Mouse (Mus musculus) limb, embryonic 10.5 days (tissue): ENCODE results near the gene Vasp. TPM values are rescaled to one million over a fixed set of nuclear protein-coding genes. Genes with fewer than 3 reads are reported as not detected.

Experiments
- DNase-seq: peaks from one replicate; pipeline ENCODE4 v3.0.0-alpha.2; 2017; ENCODE audit warnings: low spot score
- H3K27ac ChIP-seq: fragments of 300-500 bp; sonication (generic); 2 replicates; pipeline ENCODE4 v1.5.1; 2016; ENCODE audit warnings: mild to moderate bottlenecking
- H3K27me3 ChIP-seq: fragments of 300-500 bp; sonication (generic); 2 replicates; pipeline ENCODE4 v1.6.1; 2016; ENCODE audit warnings: low read depth, mild to moderate bottlenecking; ENCODE audit not compliant: poor library complexity, severe bottlenecking
- H3K36me3 ChIP-seq: fragments of 300-500 bp; sonication (generic); 2 replicates; pipeline ENCODE4 v1.6.1; 2016; ENCODE audit warnings: mild to moderate bottlenecking, moderate library complexity
- H3K4me1 ChIP-seq: fragments of 300-500 bp; sonication (generic); 2 replicates; pipeline ENCODE4 v1.6.1; 2016
- H3K4me3 ChIP-seq: fragments of 300-500 bp; sonication (generic); 2 replicates; pipeline ENCODE4 v1.5.1; 2016; ENCODE audit warnings: mild to moderate bottlenecking, moderate library complexity
- H3K9me3 ChIP-seq: fragments of 300-500 bp; sonication (generic); replicated peaks from 2 replicates; pipeline ENCODE4 v1.6.1; 2016; ENCODE audit warnings: mild to moderate bottlenecking
- WGBS: fragments of 180-500 bp; shearing (Covaris S2); methylation state at CpG from one replicate; pipeline ENCODE4 v1.1.7; 2016; 5-methylcytosine and 5-hydroxymethylcytosine counted together
- polyA plus RNA-seq: library from polyadenylated mRNA; unstranded; fragments of >200 nt; fragmentation: Nextera tagmentation; extraction: Ambion mirVana; gene quantifications from 2 replicates; pipeline ENCODE4 v1.2.1, GENCODE M21; 2016

The Vasp gene
- polyA plus RNA-seq, 1 experiment from 2014 or later: 68.1 TPM

GRCm38 (mm10) chr7:19220061-19220460 is 51.6 kb downstream of the Vasp start:
- no peak for DNase-seq
- WGBS: 71% methylated on average over 3 of the region's 3 CpGs
- H3K4me3 ChIP-seq: no peak overlapping the region
- no peaks in the 10 kb centered on the region for H3K27me3 ChIP-seq
- H3K9me3 ChIP-seq: no peaks in the 10 kb centered on the region
- H3K36me3 ChIP-seq: peaks cover 39% of the 10 kb centered on the region
- H3K4me1 ChIP-seq: peaks cover 38% of the 10 kb centered on the region
- H3K27ac ChIP-seq: no peak overlapping the region

GRCm38 (mm10) chr7:19217944-19218343 is 53.7 kb downstream of the Vasp start:
- H3K27ac ChIP-seq: peak overlapping the region; percentile 80

DNA sequence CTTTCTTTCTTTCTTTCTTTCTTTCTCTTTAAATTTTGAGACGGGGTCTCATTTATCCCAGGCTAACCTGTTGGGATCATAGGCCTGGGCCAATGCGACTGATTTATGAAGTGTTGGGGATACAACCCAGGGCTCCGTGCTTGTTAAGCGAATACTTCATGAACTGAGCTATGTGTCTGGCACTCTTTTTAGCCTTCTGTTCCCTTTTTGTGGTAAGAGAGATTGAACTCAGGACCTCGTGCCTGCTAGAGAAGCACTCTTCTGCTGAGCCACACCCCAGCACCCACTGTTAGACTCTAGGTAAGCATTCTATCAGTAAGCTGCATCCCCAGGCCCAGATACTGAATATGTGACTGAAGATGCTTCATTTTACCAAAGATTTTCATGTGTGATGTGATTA is 54.1 kb downstream of the Vasp start:
- Histone ChIP-seq H3K4me3 (peak overlapping the region; percentile 23), H3K4me1 (peaks cover 64% of the 10 kb centered on the region), H3K36me3 (peaks cover 15% of the 10 kb centered on the region), H3K27ac (peak overlapping the region; percentile 80), H3K27me3 (no peaks in the 10 kb centered on the region), H3K9me3 (no peaks in the 10 kb centered on the region)
- DNase-seq: peak; percentile 83
- WGBS: 16% methylated on average over 5 of the region's 5 CpGs

More at GRCm38 (mm10) chr7:19217944-19218343, 53.7 kb downstream of the Vasp start:
- peak; percentile 50 for DNase-seq
- H3K36me3 ChIP-seq: peaks cover 19% of the 10 kb centered on the region
- WGBS: 3% methylated on average over 2 of the region's 3 CpGs
- peak overlapping the region; percentile 23 for H3K4me3 ChIP-seq
- no peaks in the 10 kb centered on the region for H3K27me3 ChIP-seq
- peaks cover 59% of the 10 kb centered on the region for H3K4me1 ChIP-seq
- no peaks in the 10 kb centered on the region for H3K9me3 ChIP-seq

DNA sequence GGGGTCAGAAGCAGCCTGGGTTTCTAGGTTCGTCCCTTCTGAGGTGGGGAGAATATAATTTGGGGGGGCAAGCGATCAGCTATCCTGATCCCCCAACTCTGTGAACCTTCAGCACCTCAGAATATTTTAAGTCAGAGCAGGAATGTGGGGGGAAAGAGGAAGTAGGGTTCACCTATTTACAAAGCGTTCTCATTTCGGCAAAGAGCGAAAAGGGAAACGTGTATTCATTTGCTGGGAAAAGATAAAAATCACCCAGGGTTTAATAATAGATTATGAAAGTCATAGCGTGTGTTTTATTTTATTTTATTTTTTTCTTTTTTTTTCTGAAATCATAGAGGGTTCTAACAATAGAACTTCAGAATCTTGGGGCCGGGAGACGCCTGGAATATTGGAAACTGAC is 56.7 kb downstream of the Vasp start:
- no peaks in the 10 kb centered on the region for H3K27me3 ChIP-seq
- H3K27ac ChIP-seq: peak overlapping the region; percentile 81
- no peak for DNase-seq
- peaks cover 76% of the 10 kb centered on the region for H3K4me1 ChIP-seq
- H3K4me3 ChIP-seq: peak overlapping the region; percentile 67
- 74% methylated on average over 9 of the region's 9 CpGs for WGBS
- no peaks in the 10 kb centered on the region for H3K9me3 ChIP-seq
- no peaks in the 10 kb centered on the region for H3K36me3 ChIP-seq

GRCm38 (mm10) chr7:19214369-19214768 is 57.2 kb downstream of the Vasp start:
- Histone ChIP-seq H3K9me3 (no peaks in the 10 kb centered on the region), H3K27ac (peak overlapping the region; percentile 32; the same call in 1 of the 2 replicates), H3K4me3 (peak overlapping the region; percentile 67), H3K4me1 (peaks cover 76% of the 10 kb centered on the region), H3K27me3 (no peaks in the 10 kb centered on the region), H3K36me3 (no peaks in the 10 kb centered on the region)
- no peak for DNase-seq
- WGBS: 77% methylated on average over 7 of the region's 7 CpGs

GRCm38 (mm10) chr7:19213385-19213784 is 58.2 kb downstream of the Vasp start:
- H3K4me1 ChIP-seq: peaks cover 70% of the 10 kb centered on the region
- DNase-seq: no peak
- H3K36me3 ChIP-seq: no peaks in the 10 kb centered on the region
- no peaks in the 10 kb centered on the region for H3K9me3 ChIP-seq
- 61% methylated on average over 2 of the region's 2 CpGs for WGBS
- H3K27ac ChIP-seq: 0 out of 2 replicates have a peak overlapping the region, but pooled peaks have one; percentile 47
- peak overlapping the region; percentile 67 for H3K4me3 ChIP-seq
- no peaks in the 10 kb centered on the region for H3K27me3 ChIP-seq

DNA sequence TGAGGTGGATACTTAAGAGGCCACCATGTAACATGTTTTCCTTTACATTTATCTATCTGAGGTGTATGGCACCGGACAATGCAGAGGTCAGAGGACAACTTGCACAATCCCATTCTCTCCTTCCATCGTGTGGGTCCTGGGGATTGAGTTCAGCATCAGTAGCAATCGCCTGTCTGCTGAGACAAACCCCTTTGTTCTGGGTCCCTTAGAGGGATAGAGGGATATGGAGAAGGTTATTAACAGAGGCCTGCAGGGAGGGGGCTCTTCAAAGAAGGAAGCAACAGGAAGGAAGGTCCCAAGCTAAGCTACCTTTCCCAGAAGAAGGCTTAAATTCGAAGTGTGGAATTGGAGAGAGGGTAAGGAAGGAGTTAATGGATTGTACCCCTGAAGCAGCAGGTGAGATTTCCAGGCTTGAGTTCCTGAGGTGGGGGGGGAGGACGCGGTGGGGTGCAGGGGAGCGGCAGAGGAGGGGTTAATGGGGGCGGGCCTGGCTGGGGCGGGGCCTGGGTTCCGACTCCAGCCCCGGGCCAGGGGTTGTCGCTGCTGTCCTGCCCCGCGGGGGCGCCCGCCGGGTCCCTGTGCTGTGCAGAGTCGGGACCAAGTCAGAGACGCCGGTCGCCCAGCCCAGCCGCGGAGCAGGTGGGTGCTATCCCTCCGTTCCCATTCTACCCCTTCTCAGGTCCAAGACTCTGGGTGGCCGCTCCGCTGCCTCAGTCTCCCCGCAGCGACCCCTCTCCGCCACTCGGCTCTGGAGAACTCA is 59.4 kb downstream of the Vasp start, which contains the start of gene Gpr4:
TSS of gene Gpr4 (plus strand) at position 543 of the 760 bp plus-strand sequence.
- Histone ChIP-seq H3K4me3 (peak within 1 kb of the TSS; percentile 67), H3K9me3 (no peaks in the 10 kb centered on the region), H3K27ac (peak within 1 kb of the TSS; percentile 83), H3K36me3 (no peaks in the 10 kb centered on the region), H3K4me1 (peaks cover 59% of the 10 kb centered on the region), H3K27me3 (no peaks in the 10 kb centered on the region)
- 4% methylated on average over 27 of the region's 30 CpGs for WGBS
- peak; percentile 83 for DNase-seq

GRCm38 (mm10) chr7:19211041-19211675 is 60.5 kb downstream of the Vasp start:
- no peak for DNase-seq
- no peaks in the 10 kb centered on the region for H3K27me3 ChIP-seq
- H3K27ac ChIP-seq: peak overlapping the region; percentile 83; the same call in 1 of the 2 replicates
- no peak overlapping the region for H3K4me3 ChIP-seq
- H3K9me3 ChIP-seq: no peaks in the 10 kb centered on the region
- H3K36me3 ChIP-seq: peaks cover under 1% of the 10 kb centered on the region; the same call in 1 of the 2 replicates
- 66% methylated on average over 5 of the region's 5 CpGs for WGBS
- H3K4me1 ChIP-seq: peaks cover 49% of the 10 kb centered on the region

GRCm38 (mm10) chr7:19210010-19210409 is 61.6 kb downstream of the Vasp start:
- WGBS: 92% methylated on average over 5 of the region's 5 CpGs
- no peaks in the 10 kb centered on the region for H3K27me3 ChIP-seq
- H3K9me3 ChIP-seq: no peaks in the 10 kb centered on the region
- no peak for DNase-seq
- H3K36me3 ChIP-seq: peaks cover 12% of the 10 kb centered on the region
- H3K4me1 ChIP-seq: peaks cover 37% of the 10 kb centered on the region
- H3K4me3 ChIP-seq: no peak overlapping the region
- no peak overlapping the region for H3K27ac ChIP-seq

- no peak overlapping the region for H3K27ac ChIP-seq
- no peak for DNase-seq
- no peaks in the 10 kb centered on the region for H3K27me3 ChIP-seq
- H3K4me3 ChIP-seq: no peak overlapping the region
- H3K36me3 ChIP-seq: peaks cover 17% of the 10 kb centered on the region
- H3K9me3 ChIP-seq: no peaks in the 10 kb centered on the region
- 90% methylated on average over 4 of the region's 4 CpGs for WGBS
- peaks cover 32% of the 10 kb centered on the region for H3K4me1 ChIP-seq
Measured at GRCm38 (mm10) chr7:19209494-19209893, 62.1 kb downstream of the Vasp start.

DNA sequence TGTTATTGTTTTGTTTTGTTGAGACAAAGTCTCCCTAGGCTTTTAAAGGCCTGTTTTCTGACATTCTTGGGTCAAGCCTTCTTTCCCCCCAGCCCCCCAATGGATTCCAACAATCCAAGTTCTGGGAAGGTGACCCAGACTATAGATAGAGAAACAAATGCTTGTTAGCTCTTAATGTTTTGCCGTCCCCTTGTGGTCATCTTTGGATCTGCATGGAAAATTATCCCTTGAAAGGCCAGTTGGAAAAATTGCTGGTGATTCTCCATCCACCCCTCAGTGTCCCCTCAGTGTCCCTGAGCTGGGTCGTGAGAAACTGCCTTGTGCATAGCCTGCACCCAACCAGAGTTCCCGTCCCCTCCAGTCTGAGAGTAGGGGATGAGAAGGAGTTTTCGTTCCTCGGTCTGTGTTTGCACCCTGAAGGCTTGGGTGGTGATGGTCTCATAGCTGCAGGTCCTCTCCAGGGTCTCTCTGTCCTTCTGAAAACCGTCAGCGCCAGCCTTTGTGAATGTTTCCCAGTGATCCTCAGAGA is 62.6 kb downstream of the Vasp start:
- DNase-seq: peak; percentile 53
- H3K9me3 ChIP-seq: no peaks in the 10 kb centered on the region
- H3K27ac ChIP-seq: no peak overlapping the region
- peaks cover 22% of the 10 kb centered on the region for H3K36me3 ChIP-seq
- 47% methylated on average over 7 of the region's 7 CpGs for WGBS
- H3K4me1 ChIP-seq: peaks cover 27% of the 10 kb centered on the region
- H3K4me3 ChIP-seq: no peak overlapping the region
- H3K27me3 ChIP-seq: no peaks in the 10 kb centered on the region

- WGBS: 82% methylated on average over 13 of the region's 13 CpGs
- DNase-seq: no peak
- peaks cover 21% of the 10 kb centered on the region for H3K4me1 ChIP-seq
Measured at GRCm38 (mm10) chr7:19208201-19208910, 63.3 kb downstream of the Vasp start.

More at GRCm38 (mm10) chr7:19208201-19208910, 63.3 kb downstream of the Vasp start:
- Histone ChIP-seq H3K27ac (no peak overlapping the region), H3K4me3 (no peak overlapping the region), H3K27me3 (no peaks in the 10 kb centered on the region), H3K36me3 (peaks cover 27% of the 10 kb centered on the region), H3K9me3 (no peaks in the 10 kb centered on the region)
